Mouse (Mus musculus): ENCODE data around the gene Rims3.

The Rims3 gene

DNA sequence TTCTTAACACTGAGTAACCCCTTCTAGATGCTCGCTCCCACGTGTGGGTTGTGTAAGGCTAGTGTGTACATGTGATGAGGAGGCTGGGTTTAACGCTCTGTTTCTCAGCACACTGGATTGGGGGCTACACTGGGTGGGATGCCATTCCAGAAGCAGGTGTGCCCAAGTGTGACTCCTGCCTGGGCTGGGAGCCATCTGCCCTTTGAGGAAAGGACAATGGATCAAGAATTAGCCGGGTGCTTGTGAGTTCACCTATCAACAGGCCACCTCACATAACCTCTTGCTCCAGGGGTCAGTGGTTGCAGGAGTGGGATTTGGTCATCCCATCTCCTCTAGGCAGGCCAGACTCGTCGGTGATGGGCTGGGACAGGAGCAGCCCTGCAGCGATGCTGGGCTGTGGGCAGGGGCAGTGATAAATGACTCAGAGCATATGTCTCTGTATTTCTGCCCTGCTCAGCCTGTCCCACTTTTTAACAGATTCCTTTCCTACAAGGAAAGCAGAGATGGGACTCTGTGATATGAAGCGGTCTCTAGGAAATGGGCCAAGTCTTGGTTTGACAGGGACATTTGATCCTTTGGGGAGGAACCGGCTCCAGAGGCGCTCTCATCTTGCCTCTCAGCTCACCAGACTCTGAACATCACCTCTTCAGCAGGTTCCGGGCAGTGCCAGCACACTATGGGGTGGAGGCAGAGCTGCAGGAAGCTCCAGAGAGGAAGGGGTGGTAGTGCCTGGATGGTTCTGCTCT is 39.2 kb downstream of the Rims3 start:
- DNase-seq (ENCODE audit: low spot score in 2 of 2) = no peak

DNA sequence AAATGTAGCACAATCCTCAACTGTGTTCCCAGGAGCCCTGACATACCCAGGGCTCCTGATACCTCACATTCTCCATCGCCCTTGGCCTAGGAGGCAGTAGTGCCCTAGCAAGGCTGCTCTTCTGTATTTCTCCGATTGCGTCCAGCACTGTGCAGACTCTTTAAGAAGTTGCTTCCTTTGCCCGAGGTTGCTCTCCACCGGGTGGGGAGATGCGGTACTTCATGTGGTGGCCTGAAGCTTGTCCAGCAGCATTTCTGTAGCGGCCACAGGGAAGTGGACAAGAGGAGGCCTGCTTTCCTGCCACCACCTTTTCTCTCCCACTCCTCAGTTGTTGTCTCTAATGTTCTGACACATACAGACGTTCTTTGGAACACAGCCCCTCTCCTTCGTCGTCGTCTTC is 40.0 kb downstream of the Rims3 start:
- no peak for DNase-seq (ENCODE audit: low spot score in 2 of 2)

DNA sequence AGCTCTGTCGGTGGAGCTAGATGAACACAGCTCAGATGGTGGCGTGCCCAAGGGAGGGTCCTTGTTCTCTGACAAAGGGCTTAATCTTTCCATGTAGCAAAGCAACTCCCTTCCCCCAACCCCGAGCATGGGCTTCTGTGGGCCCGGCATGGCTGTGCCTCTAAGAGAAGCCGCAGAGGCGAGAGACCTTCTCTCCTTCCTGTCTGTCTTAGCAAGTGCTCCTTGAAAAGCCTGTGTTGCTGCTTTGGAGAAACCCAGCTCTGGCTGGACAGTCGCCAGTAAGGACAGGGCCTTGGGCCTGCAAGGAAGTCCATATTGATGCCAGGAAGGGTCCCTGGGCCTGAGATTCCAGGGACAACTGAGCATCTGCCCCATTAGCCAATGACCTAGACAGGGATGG is 40.6 kb downstream of the Rims3 start:
- no peak for DNase-seq (ENCODE audit: low spot score in 2 of 2)

DNA sequence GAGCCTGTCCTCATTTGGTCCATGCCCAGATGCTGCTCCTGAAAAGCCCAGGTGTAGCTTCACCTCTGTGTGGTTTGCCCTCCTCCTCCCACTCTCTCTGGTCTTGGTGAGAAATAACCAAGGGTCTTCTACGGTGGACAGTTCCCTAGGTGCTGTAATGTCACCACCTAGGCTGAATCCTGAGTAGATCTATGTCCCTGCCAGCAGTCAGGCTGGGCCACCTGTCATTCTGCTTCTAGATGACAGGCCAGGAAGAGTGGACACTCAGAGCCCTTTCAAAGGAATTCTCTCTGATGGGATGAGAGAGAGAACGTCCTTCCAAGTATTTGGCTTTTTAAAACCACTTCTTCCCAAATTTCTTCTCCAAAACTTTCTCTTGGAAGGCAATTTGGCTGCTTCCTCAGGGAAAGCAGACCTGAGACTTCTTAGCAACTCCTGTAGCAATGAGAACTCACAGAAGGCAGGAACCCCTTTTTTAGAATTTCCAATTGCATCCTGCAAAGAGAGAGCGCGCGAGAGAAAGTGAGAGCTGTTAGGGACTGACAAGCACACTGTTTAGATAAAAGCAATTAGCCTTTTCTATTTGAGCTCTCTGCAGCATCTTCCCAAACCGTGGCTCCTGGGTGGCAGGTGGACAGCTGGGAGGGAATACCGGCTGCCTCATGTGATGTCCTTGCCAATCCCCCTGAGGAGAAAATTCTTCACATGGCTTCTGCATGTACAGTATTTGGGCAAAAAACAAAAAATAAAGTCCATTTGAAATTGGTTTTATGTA is 41.4 kb downstream of the Rims3 start:
- DNase-seq (ENCODE audit: low spot score in 2 of 2) = no peak

DNA sequence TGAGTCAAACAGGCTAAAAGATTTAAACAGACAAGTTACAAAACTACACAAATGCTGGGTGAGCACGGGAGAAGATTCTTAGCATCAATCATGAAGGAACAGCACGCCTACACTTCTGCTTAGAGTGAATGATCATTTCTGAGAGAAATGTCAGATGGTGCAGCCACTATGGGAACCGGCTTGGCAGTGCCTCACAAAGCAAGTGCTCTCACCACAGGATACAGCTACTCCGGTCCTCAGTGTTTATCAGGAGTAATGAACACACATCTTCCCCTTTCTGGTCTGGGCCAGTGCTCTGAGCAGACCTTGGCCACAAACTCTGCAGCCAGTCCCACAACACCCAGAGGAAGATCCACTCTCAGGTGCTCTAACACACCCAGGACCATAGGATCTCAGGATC is 49.9 kb downstream of the Rims3 start:
- peak in 1 of 2 experiments; percentile 6 for DNase-seq (ENCODE audit: low spot score in 2 of 2)

DNA sequence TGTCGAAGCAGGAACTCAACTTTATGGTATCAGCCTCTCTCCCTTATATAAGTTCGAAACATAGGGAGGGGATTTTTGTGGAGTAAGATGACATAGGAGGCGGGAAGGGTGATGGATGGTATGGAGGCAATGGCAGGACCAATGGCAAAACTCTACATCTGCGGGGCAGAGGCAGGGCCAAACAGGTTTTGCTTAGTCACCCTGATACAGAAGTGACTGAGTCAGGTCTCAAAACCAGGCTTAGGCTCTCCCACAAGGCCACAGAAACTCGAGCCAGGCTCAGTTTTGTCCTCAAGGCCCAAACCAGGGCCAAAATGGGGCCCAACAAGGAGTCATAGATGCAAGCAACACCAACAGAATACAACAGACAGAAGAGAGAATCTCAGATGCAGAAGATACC is 51.0 kb downstream of the Rims3 start:
- DNase-seq (ENCODE audit: low spot score in 2 of 2) = peak in 1 of 2 experiments; percentile 16

DNA sequence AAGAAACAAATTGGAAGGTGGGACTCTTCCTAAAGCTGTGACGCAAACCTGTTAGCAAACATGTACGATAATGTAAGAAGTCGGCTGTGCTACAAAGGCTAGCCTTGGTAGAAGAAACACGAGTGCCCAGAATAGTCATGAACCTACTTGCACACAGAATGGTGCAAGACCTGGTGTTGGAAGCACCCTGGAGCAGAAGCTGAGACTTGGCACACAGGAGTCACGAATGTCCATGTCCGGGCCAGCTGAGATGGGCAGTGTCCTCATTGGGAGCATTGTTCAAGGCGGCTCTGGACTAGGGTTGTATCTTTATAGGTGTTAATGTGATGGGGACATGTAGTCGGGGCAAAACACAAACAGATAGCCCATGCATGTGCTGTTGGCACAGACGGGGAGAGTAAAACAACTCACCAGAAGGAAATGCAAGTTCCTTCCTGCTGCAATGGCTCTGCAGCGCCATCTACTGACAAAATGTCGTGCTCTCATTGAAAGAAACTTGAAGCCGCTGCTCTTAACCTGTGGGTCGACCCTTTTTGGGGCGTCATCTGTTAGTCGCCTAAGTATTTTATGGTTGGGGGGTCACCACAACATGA is 55.0 kb downstream of the Rims3 start:
- peak in 1 of 2 experiments; percentile 63 for DNase-seq (ENCODE audit: low spot score in 2 of 2)

DNA sequence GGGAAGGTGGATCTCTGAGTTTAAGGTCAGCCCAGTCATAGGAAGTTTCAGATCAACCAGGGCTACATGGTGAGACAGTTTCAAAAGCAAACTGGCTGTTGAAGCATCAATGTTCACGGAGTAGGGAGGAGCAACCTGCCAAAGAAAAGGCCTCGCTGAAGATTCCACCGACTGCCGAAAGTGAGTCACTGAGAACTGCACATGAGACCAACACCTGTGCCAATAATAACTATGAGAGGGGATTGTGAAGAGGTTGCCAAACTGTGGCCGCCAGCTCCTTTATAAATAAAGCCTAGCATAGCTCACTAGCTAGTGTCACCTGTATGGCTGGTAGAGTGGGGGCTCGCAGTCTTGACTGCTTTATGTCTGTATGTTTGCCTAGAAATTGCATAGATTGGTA is 56.5 kb downstream of the Rims3 start:
- peak in 1 of 2 experiments; percentile 40 for DNase-seq (ENCODE audit: low spot score in 2 of 2)

DNA sequence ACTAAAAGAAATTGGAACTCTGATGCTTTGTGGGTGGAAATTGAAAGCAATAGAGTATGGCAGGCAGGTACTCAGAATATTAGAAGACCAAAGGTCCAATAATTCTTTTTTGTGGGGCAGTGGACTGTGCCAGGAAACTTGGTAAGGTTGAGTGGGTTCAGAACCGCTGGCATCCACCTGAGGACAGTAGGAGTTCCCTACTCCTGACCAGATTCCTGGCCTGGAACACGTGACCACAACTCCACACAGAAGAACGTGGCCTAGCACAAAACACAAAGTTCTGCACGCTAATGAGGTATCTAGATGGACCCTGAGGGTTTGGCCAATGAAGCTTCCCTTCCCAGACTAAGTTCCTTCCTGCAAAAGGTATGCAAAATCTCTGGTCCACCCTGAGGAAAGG is 58.2 kb downstream of the Rims3 start:
- peak in 1 of 2 experiments; percentile 52 for DNase-seq (ENCODE audit: low spot score in 2 of 2)

DNA sequence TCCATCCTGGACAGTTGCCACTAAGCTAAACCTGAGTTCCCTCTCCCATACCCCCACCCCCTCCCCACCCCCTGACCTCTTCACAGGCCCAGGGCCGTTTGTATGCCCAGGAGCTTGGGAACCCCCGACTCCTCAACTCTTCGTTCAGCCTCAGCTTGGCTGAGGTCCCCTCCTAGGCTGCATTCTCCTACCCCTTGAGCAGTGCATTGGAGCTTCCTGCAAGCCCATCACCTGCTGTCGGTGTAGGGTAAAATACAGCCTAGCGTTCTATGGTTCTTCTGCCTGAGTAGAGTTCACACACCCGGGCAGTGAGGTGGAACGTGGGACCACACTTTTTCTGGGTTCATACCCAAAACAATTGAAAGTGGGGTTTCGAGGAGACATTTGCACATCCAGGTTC is 58.8 kb downstream of the Rims3 start:
- DNase-seq (ENCODE audit: low spot score in 2 of 2) = peak in 1 of 2 experiments; percentile 35

DNA sequence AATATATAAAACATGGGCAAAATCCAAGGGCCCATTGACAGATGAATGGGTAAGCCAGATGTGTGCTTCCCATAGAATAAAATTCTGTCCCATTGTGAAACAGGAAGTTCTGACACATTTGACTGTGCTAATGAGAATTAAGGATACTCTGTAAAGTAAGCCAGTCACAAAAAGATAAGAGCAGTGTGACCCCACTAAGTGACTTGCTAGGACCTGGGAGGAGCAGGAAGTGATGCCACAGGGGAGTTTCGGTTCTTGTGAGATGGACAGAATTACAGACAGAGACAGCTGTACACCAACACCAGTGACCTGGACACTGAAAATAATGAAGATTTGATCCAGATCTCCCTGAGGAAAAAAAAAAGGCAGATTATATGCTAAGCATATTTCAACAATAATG is 59.2 kb downstream of the Rims3 start:
- DNase-seq (ENCODE audit: low spot score in 2 of 2) = peak in 1 of 2 experiments; percentile 23

DNA sequence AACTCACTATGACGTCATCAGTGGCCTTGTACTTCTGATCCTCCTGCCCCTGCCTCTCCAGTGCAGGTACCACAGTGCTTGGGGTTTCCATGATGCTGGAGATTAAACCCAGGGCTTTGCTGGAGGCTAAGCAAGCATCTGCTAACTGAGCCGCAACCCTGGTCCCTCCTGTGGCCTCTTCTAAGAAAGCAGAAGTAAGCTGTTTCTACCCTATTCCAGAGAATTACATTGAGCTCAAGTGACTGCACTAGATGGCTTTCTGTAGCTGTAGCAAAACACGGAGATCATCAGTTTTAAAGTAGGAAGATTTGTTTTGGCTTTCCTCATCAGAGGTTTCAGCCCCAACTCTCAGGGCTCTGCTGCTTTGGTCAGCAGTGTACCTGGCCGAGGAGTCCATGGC is 59.9 kb downstream of the Rims3 start:
- DNase-seq (ENCODE audit: low spot score in 2 of 2) = peak in 1 of 2 experiments; percentile 14

DNA sequence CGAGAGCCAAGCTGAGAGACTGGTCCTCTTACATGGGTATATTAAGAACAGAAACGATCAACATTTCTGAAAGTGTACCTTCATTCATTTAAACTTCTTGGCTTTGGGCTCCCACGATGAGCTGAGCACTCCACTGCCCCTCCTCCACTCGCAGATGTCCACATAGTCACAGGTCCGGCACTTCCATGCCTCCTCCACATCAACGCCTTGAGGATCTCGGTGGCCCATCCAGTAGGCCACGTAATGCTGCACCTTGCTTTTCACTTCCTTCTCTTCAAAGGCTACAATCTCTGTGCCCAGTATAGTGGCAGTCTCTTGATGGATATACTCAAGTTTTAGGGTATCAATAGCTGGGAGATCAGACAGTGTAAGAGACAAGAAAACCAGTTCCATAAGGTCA is 66.8 kb downstream of the Rims3 start:
- peak in 1 of 2 experiments; percentile 57 for DNase-seq (ENCODE audit: low spot score in 2 of 2)

DNA sequence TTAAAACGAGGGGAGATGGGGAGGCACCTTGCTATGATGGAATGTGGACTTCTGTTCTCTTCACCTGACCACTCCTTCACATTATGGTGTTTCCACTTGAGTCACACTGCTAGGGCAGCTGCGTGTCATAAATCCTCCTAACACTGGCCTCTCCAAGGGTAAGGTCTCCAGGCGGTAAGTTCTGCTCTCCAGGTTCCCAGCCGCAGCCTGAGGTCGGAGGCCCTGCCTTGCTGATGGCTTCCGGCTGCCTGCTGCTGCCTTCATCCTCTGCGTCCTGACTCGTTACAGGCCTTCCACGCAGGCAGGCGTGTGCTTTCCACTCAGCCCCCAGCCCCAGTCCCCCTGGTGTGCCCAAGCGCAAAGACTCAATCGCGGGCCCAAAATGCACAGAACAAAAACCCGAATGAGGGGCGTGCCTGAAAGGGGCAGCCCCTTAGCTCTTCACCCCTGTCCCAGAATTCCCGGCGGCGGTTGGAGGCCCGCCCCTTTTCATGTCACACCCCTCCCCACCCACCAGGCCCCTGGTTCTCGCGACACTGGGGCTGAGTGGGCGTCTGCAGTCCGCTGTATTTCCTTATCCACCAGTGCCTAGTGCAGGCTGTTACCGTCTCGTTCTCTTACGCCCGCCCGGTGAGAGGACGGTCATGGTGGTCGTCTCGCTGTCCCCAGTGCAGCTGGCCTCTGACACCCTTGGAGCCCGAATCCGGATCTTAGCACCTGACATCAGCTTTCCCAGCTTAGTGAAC is 70.1 kb downstream of the Rims3 start, which contains the start of gene Exo5:
TSS of gene Exo5 (minus strand) at position 464 of the 746 bp plus-strand sequence.
- peak; percentile 89 to 95 for DNase-seq (ENCODE audit: low spot score in 2 of 2)

DNA sequence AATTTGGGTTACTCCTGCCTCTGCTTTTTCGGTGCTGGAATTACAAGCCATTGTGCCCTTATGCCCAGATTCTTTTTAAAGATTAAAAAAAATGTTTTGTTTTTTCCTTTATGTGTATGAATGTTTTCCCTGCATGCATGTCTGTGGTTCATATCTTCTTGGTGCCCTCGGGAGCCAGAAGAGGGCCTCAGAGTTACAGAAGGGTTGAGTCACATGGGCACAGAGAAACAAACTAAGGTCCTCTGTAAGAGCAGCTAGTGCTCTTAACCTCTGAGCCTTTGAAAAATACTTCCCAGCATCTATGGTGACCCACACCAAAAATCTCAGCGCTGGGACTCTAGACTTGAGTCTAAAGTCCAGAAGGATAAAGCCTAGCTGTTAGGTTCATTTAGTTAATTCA is 70.8 kb downstream of the Rims3 start:
- peak in 1 of 2 experiments; percentile 50 for DNase-seq (ENCODE audit: low spot score in 2 of 2)

DNA sequence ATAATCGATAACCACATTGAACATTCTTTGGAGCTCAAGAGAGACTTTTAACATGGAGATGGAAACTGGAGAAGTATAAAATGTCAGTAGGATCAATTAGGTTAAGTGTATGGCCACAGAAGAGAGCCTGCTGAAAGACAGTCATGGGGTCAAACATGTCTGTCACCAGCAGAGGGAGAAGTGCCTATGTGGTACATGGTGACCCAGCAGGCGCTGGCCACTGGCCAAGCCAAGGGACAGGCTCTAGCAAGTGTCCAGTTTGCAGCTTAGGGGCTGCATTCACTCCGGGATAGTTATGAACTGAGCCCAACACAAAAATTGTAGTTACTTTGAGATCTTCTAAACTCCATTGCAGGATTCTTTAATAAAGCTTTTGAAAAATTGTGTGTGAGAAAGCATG is 74.1 kb downstream of the Rims3 start:
- peak in 1 of 2 experiments; percentile 56 for DNase-seq (ENCODE audit: low spot score in 2 of 2)

DNA sequence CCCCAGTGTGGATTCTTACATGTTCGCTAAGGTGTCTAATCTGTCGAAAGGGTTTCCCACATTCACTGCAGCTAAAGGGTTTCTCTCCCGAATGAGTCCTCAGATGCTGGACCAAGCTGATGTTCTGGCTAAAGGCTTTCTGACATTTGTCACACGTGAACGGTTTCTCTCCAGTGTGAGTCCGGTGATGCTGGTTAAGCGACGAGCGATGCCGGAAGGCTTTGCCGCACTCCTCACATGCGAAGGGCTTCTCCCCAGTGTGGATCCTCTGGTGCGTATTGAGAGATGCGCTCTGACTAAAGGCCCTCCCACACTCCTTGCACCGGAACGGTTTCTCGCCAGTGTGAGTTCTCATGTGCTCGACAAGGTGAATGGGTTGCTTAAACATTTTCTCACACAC is 76.1 kb downstream of the Rims3 start:
- peak in 1 of 2 experiments; percentile 57 for DNase-seq (ENCODE audit: low spot score in 2 of 2)

DNA sequence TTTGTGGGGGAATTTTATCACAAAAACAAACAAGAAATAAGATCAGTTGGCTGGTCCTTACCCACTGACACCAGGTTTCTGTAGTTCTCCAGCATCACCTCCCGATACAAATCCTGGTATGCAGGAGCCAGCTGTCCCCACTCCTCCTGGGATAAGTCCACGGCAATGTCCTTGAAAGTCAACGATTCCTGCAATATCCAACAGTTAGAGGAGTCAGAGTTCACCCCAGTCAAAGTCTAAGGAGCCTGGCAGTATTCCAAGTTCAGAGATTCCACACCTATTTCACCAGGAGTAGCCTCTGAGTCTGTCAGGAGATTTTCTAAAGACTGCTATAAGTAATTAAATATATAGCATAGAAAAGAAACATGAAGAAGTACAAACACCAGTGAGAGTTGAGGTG is 80.4 kb downstream of the Rims3 start:
- no peak for DNase-seq (ENCODE audit: low spot score in 2 of 2)
